Mouse (Mus musculus): ENCODE measurements around the gene Rassf2. TPM values are rescaled to one million over a fixed set of nuclear protein-coding genes. Genes with fewer than 3 reads are reported as not detected.

The Rassf2 gene
- polyA plus RNA-seq (2016; fragmentation: Nextera tagmentation; extraction: Ambion mirVana), result 4.8 and 5.3 TPM in 2 replicates

DNA sequence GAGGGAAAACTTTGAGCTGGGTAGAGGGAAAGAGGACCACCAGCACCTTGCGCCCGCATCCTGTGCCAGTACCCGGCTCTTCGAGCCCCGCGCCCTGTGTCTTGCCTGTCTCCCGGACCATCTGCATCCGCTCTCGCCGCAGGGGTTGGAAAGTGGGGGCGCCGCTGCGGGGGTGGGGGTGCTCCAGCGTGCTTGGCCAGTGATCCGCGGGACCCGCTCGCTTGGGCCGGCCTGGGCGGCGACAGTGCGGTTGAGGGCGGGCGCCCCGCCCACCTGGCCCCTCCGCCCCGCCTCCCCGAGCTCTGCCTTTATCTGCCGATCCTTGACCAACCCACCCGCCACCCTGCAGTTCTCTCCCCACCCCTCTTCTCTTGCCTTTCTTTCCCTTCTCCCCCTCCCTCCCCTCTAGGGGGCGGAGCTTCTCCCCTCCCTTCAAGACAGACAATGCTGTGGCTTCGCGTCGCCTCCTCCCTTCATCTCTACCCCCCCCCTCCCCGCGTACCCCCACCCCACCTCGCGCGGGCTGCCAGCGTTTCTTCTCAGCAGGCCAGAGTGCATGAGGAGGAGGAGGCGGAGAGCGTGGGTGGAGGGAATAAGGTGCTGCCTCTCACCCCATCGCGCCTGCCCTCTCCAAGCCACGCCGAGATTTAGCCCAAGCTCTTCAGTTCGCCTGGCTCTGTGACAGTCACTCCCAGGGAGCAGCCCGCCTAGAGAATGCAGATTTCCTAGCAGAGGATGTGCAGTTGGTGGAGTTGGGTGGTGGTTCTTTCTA, at the start of gene Rassf2:
Rassf2 (minus strand) TSS at position 613 of the 772 bp plus-strand sequence.
- Histone ChIP-seq H3K36me3 (no peaks in the 10 kb centered on the region), H3K9ac (peak within 1 kb of the TSS; percentile 60), H3K27ac (ENCODE audit: poor library complexity, severe bottlenecking) (no peak within 1 kb of the TSS), H3K27me3 (replicated peaks) (peaks cover 35% of the 10 kb centered on the region), H3K9me3 (replicated peaks) (no peaks in the 10 kb centered on the region), H3K4me1 (replicated peaks) (peaks cover 21% of the 10 kb centered on the region), H3K4me3 (peak within 1 kb of the TSS; percentile 67), H3K4me2 (peak within 1 kb of the TSS; percentile 97)
- ATAC-seq (ENCODE audit: insufficient number of reproducible peaks, low FRiP score), result peak; percentile 91
- WGBS, result under 1% methylated on average over 45 of the region's 48 CpGs

DNA sequence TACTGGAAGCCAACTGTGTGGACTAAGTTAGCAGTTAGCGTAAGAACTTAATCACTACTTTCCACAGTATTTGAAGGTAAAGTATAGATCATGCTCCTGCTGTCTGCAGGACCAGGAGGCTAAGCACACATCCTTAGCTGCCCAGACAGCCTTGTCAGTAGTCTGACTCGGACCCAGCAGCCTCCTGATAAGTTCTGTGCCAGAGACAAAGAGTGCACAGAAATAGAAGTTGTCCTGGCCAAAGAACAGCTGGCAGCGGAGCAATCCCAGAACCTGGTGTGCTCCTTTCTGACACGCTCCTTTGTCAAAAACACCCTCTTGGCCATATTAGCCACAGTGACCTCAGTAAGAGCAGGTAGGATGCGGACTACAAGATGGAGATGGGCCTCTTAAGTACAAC, 49.1 kb upstream of the Rassf2 start:
- H3K9me3 ChIP-seq (replicated peaks), result no peaks in the 10 kb centered on the region
- H3K4me2 ChIP-seq, result no peak overlapping the region
- no peak overlapping the region for H3K4me3 ChIP-seq
- peak; percentile 68; the same call in 1 of the 2 replicates for ATAC-seq (ENCODE audit: insufficient number of reproducible peaks, low FRiP score)
- 29% methylated on average over 5 of the region's 5 CpGs for WGBS
- H3K9ac ChIP-seq, result no peak overlapping the region
- H3K27ac ChIP-seq (ENCODE audit: poor library complexity, severe bottlenecking), result peak overlapping the region; percentile 59
- peaks cover 34% of the 10 kb centered on the region for H3K4me1 ChIP-seq (replicated peaks)
- H3K27me3 ChIP-seq (replicated peaks), result no peaks in the 10 kb centered on the region
- peaks cover 16% of the 10 kb centered on the region for H3K36me3 ChIP-seq

DNA sequence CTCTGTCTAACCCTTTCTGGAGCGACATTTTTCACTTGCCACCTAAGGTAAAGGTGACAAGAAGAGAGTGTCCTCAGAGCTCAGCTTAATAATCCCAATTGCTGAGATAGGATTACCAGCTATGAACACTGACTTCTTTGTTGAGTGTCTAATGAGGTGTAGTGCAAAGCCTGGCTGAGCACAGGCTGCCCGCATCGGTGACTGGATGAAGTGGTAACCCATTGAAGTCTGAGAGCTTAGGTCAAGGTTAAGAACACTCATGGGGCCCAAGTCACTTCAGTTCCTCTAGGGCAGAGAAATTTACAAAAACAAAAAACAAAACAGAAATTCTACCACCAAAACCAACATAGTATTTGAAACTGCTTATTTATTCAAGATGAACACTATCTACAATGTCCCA, 43.0 kb upstream of the Rassf2 start:
- H3K36me3 ChIP-seq, result peaks cover 44% of the 10 kb centered on the region

DNA sequence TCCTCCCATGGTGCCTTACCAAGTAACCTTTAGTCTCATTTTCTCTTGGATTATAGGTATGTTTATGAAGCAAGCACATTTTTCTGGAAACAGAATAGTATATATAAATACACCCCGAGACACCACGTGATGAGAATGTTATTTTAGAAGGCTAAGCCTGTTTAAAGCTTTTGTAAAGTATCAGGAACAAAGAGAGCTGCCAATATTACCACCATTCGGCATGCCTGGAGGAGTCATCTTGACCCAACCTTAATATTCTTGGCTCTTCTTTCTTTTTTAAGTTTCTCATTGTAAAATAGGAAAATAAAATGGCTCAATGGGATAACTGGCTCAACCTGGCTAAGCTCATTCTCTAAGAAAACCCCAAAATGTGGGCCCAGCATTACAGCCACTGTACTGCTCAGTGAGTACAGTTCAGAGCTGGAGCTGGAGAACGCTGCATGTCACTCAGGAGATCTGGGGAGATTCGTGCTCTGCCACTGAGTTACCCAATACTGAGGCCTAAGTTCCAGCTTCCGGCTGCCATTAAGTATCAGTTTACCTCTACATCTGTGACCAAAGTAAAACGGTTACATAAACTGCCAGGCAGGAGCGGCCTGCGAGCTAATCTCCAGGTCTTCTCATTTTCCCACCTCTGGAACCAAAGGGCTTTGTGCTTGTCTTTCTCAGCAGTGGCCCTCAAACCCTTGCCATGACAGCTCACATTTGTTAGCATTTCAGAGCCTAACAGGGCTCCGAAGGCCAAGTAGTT, 40.1 kb upstream of the Rassf2 start:
- Histone ChIP-seq H3K36me3 (peaks cover 42% of the 10 kb centered on the region), H3K27me3 (replicated peaks) (no peaks in the 10 kb centered on the region), H3K9me3 (replicated peaks) (no peaks in the 10 kb centered on the region), H3K9ac (no peak overlapping the region), H3K27ac (ENCODE audit: poor library complexity, severe bottlenecking) (no peak overlapping the region), H3K4me1 (replicated peaks) (no peaks in the 10 kb centered on the region), H3K4me2 (no peak overlapping the region), H3K4me3 (no peak overlapping the region)
- 84% methylated on average over 10 of the region's 10 CpGs for WGBS
- ATAC-seq (ENCODE audit: insufficient number of reproducible peaks, low FRiP score), result no peak

More for the DNA sequence above, 43.0 kb upstream of the Rassf2 start:
- Histone ChIP-seq H3K27ac (ENCODE audit: poor library complexity, severe bottlenecking) (no peak overlapping the region), H3K9me3 (replicated peaks) (no peaks in the 10 kb centered on the region), H3K4me1 (replicated peaks) (peaks cover 13% of the 10 kb centered on the region), H3K27me3 (replicated peaks) (no peaks in the 10 kb centered on the region), H3K4me2 (no peak overlapping the region), H3K4me3 (no peak overlapping the region), H3K9ac (no peak overlapping the region)
- no peak for ATAC-seq (ENCODE audit: insufficient number of reproducible peaks, low FRiP score)
- 76% methylated on average over 3 of the region's 3 CpGs for WGBS

DNA sequence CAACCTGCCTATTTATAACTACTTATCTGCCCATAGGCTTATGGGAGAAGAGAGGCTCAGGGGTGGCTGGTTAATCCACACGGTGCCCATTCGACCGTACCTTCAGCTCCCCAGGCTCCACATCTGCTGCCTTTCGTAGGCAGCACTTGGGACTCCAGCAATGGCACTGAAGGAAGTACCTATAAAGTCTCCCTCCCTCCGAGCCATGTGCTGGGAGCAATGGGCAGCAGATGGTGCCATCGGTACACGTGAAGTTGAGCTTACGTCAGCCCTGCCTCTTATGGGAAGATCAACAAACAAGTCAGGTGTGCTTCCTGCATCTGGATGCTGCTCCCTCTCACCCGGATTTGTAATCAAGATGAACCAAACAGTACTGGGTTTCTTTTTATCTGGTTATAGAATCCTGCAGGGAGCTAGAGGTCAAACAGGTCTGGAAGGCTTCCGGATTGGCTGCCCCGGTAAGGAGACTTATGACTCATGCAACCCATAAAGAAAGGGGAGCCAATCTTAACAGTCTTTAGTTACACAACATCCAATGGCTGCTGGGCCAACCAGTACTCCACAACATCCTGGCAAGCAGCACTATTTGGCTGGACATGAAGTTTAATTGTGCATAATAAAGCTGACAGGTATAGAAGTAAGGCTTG, 34.2 kb upstream of the Rassf2 start:
- WGBS, result 71% methylated on average over 11 of the region's 11 CpGs
- H3K4me1 ChIP-seq (replicated peaks), result peaks cover 14% of the 10 kb centered on the region
- no peaks in the 10 kb centered on the region for H3K9me3 ChIP-seq (replicated peaks)
- no peak overlapping the region for H3K4me2 ChIP-seq
- H3K9ac ChIP-seq, result no peak overlapping the region
- H3K4me3 ChIP-seq, result no peak overlapping the region
- H3K27ac ChIP-seq (ENCODE audit: poor library complexity, severe bottlenecking), result no peak overlapping the region
- ATAC-seq (ENCODE audit: insufficient number of reproducible peaks, low FRiP score), result no peak
- H3K27me3 ChIP-seq (replicated peaks), result no peaks in the 10 kb centered on the region
- peaks cover 23% of the 10 kb centered on the region for H3K36me3 ChIP-seq

DNA sequence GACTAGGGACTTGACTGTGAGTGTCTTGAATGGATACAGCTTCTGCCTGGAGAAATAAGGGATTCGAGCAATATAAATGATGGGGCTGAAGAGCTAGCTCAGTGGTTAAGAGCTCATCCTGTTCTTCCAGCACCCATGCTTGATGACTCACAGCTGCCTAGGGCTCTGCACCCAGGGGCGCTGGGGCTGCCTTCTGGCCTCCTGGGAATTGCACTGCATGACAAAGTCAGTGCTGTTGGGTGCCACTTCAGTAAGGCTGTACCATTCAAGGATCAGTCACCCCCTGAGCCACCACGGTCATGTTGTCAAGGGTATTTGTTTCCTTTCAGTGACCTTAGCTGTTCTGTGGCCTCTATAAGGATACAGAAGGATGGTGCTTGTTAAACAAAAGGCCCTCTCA, 33.7 kb upstream of the Rassf2 start:
- no peak for ATAC-seq (ENCODE audit: insufficient number of reproducible peaks, low FRiP score)
- WGBS, result 75% methylated on average over 3 of the region's 3 CpGs
- Histone ChIP-seq H3K4me1 (replicated peaks) (peaks cover 14% of the 10 kb centered on the region), H3K9ac (no peak overlapping the region), H3K9me3 (replicated peaks) (no peaks in the 10 kb centered on the region), H3K4me3 (no peak overlapping the region), H3K4me2 (no peak overlapping the region), H3K36me3 (peaks cover 26% of the 10 kb centered on the region), H3K27ac (ENCODE audit: poor library complexity, severe bottlenecking) (0 out of 2 replicates have a peak overlapping the region, but pooled peaks have one; percentile 15), H3K27me3 (replicated peaks) (no peaks in the 10 kb centered on the region)

DNA sequence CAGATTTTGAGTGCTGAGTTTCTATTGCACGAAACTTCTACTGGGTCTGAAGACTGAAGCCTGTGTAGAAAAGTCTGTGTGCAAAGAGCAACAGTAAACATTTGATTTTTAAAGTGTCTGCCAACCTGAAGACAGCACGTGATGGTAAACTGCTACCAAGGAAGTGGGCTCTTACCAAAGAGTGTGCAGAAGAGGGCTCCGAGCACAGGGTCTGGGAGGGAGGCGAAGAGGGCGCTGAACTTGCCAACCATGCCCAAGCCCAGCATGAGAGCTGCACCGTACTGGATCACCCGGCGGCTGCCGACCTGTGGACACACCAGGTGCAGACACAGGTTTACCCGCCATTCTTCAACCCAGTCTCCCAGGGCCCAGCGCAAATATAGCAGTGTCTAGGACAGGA, 31.8 kb upstream of the Rassf2 start:
- no peak overlapping the region for H3K4me2 ChIP-seq
- H3K9ac ChIP-seq, result no peak overlapping the region
- no peak overlapping the region for H3K4me3 ChIP-seq
- H3K36me3 ChIP-seq, result peaks cover 39% of the 10 kb centered on the region
- H3K27me3 ChIP-seq (replicated peaks), result no peaks in the 10 kb centered on the region
- no peak overlapping the region for H3K27ac ChIP-seq (ENCODE audit: poor library complexity, severe bottlenecking)
- no peak for ATAC-seq (ENCODE audit: insufficient number of reproducible peaks, low FRiP score)
- 91% methylated on average over 11 of the region's 11 CpGs for WGBS
- H3K4me1 ChIP-seq (replicated peaks), result peaks cover 14% of the 10 kb centered on the region
- H3K9me3 ChIP-seq (replicated peaks), result no peaks in the 10 kb centered on the region

DNA sequence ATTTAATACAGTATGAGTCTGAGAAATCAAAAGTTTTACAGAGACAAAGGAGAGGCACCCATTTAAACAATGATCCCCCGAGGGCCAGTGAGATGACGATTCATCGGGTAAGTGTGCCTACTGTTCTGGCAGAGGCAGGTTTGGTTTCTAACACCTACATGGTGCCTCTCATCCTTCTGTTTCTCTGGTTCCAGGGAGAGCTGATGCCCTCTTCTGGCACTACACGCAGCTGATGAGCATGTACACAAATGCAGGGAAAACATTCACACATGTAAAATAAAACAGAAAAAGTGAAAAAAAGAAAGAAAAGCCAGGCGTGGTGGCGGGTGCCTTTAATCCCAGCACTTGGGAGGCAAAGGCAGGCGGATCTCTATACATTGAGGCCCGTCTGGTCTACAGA, 29.9 kb upstream of the Rassf2 start:
- Histone ChIP-seq H3K9me3 (replicated peaks) (no peaks in the 10 kb centered on the region), H3K27ac (ENCODE audit: poor library complexity, severe bottlenecking) (no peak overlapping the region), H3K36me3 (peaks cover 41% of the 10 kb centered on the region), H3K27me3 (replicated peaks) (no peaks in the 10 kb centered on the region), H3K4me3 (no peak overlapping the region), H3K4me2 (no peak overlapping the region), H3K4me1 (replicated peaks) (peaks cover 31% of the 10 kb centered on the region), H3K9ac (no peak overlapping the region)
- no peak for ATAC-seq (ENCODE audit: insufficient number of reproducible peaks, low FRiP score)
- whole genome bisulfite sequencing, result 84% methylated on average over 8 of the region's 8 CpGs

DNA sequence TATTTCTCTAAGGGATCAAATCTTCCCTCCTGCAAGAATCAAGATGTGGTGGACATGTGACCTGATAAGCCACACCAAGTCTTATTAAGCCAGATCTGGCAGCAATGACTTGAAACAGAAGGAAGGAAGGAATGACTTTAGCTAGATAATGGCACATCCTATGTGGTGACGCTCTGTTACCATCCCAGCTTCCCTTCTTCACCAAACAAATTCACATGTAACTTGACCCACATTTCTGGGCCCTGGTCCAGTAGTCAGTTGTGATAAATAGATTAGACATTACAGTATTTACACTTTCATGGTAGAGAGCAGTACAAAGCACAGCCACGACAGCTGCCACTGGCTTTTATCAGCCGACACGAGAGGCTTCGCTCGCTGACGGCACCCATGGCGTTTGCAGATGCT, 25.3 kb upstream of the Rassf2 start:
- Histone ChIP-seq H3K9ac (no peak overlapping the region), H3K27ac (ENCODE audit: poor library complexity, severe bottlenecking) (no peak overlapping the region; the same call in 1 of the 2 replicates), H3K9me3 (replicated peaks) (no peaks in the 10 kb centered on the region), H3K4me1 (replicated peaks) (peaks cover 23% of the 10 kb centered on the region), H3K36me3 (peaks cover 32% of the 10 kb centered on the region), H3K4me2 (no peak overlapping the region), H3K4me3 (no peak overlapping the region), H3K27me3 (replicated peaks) (no peaks in the 10 kb centered on the region)
- no peak for ATAC-seq (ENCODE audit: insufficient number of reproducible peaks, low FRiP score)
- 25% methylated on average over 8 of the region's 8 CpGs for WGBS

DNA sequence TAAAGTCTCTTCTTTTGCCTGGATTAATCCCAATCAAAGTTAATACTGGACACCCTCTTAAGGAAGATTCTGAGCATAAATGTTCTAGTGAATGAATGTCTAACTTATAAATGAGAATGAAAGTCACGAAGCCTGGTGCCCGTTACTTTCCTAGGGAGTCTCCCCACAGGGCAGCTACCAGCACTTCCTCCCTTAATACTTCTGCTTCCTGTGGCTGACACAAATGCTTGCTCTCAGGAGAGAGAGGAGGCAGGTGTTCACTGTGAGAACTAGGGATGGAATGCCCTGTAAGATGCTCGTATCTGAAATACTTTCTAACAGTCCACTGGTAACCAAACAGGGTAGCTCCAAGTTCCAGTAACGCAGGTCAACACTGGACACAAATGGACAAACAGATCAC, 23.8 kb upstream of the Rassf2 start:
- Histone ChIP-seq H3K4me2 (no peak overlapping the region), H3K4me1 (replicated peaks) (peaks cover 27% of the 10 kb centered on the region), H3K27ac (ENCODE audit: poor library complexity, severe bottlenecking) (no peak overlapping the region), H3K9ac (no peak overlapping the region), H3K9me3 (replicated peaks) (no peaks in the 10 kb centered on the region), H3K27me3 (replicated peaks) (no peaks in the 10 kb centered on the region), H3K4me3 (no peak overlapping the region), H3K36me3 (peaks cover 27% of the 10 kb centered on the region)
- WGBS, result 87% methylated on average over 4 of the region's 4 CpGs
- ATAC-seq (ENCODE audit: insufficient number of reproducible peaks, low FRiP score), result no peak

DNA sequence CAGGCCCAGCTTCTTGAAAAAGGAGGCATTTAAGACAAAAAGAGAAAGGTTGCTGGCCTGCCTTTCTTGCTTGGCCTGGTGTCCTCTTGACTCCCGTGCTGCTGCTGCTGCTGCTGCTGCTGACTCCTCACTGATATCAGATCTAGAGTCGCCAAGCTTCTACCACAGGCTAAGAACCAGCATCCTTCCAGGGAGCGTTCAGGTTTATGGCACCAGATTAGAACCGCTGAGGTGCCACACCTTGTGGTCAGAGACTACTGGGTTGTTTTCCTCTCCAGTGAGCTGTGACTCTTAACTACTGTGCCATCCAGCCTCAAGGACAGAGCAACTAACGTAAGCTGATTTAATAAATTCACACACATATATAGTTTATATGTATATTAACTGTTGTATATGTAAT, 21.7 kb upstream of the Rassf2 start:
- no peak overlapping the region for H3K27ac ChIP-seq (ENCODE audit: poor library complexity, severe bottlenecking)
- no peak overlapping the region for H3K4me3 ChIP-seq
- no peak overlapping the region for H3K9ac ChIP-seq
- no peaks in the 10 kb centered on the region for H3K9me3 ChIP-seq (replicated peaks)
- peaks cover 10% of the 10 kb centered on the region for H3K36me3 ChIP-seq
- WGBS, result 67% methylated on average over 5 of the region's 5 CpGs
- no peaks in the 10 kb centered on the region for H3K27me3 ChIP-seq (replicated peaks)
- no peak for ATAC-seq (ENCODE audit: insufficient number of reproducible peaks, low FRiP score)
- H3K4me2 ChIP-seq, result no peak overlapping the region
- H3K4me1 ChIP-seq (replicated peaks), result peaks cover 31% of the 10 kb centered on the region
